26 mouse cellular contexts compared by ENCODE assay signal in the genomic region with DNA sequence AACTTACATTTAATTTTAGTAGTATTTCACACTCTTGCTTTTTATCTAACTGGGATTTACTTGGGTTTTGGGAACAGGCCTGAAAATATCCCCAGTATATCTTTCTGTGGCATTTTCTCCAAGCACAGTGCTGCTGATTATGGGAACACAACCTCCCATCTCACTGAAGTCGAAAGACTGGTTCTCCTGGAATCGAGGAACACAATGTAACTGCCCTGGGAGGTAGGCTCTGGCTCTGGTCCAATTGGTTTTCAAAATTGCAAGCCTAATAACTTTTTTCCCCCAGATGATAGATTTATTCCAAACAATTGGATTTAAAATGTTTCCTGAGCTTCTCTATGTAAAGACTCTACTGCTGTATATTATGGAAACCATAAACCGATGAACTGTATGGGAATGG. TPM values are rescaled to one million over a fixed set of nuclear protein-coding genes. Genes with fewer than 3 reads are reported as not detected.
DNase-seq lines count a peak whose midpoint lies in the region; ATAC-seq and TF ChIP-seq lines count a peak whose summit lies in the region.
"Had no signal": no experiment of that assay in that cellular context is flagged by ENCODE, and none has a peak within 500 bp of the region (broad histone marks: within the 10 kb centered on the region; RNA-seq: fewer than 3 reads in every experiment).

No protein-coding gene starts in this region.

- no peak for TF ChIP-seq CTCF in lung, embryonic 14.5 days (IDR thresholded peaks at IDR 0.05; ENCODE audit: low read depth)
- no peak for TF ChIP-seq CTCF in lung, adult 2 months (IDR thresholded peaks at IDR 0.05; ENCODE audit: insufficient read depth, low read length)

- peaks cover 7% of the 10 kb centered on the region; the same call in 1 of the 2 replicates for H3K4me1 ChIP-seq in kidney, embryonic 16.5 days (ENCODE audit: insufficient read depth, low read length)
- peaks cover 3% of the 10 kb centered on the region; the same call in 1 of the 2 replicates for H3K4me1 ChIP-seq in lung, embryonic 14.5 days (ENCODE audit: insufficient read depth)
- peaks cover 4% of the 10 kb centered on the region for H3K4me1 ChIP-seq in lung, adult 2 months (ENCODE audit: control insufficient read depth, insufficient read depth, low read length)

- TF ChIP-seq POLR2A in lung, adult 2 months (IDR thresholded peaks at IDR 0.05; ENCODE audit: borderline replicate concordance, extremely low read depth, low read depth, low read length): no peak

- no peak for ATAC-seq in kidney, embryonic 16.5 days (ENCODE audit: low FRiP score, low TSS enrichment)
- no peak for ATAC-seq in lung, embryonic 14.5 days (ENCODE audit: insufficient read depth)
- ATAC-seq: CD4-positive, CD25-positive, alpha-beta regulatory T cell, adult 4 months; forebrain, embryonic 13.5 days; midbrain, embryonic 15.5 days had no signal

- H3K9me3 ChIP-seq in kidney, embryonic 16.5 days (ENCODE audit: low read length): no peaks in the 10 kb centered on the region
- no peaks in the 10 kb centered on the region for H3K9me3 ChIP-seq in lung, embryonic 14.5 days (ENCODE audit: low read depth, low read length)
- H3K9me3 ChIP-seq: embryonic facial prominence, embryonic 13.5 days; forebrain, embryonic 13.5 days; hindbrain, embryonic 15.5 days; limb, embryonic 15.5 days; midbrain, embryonic 15.5 days; neural tube, embryonic 13.5 days had no signal

- 66% methylated on average over 3 of the region's 3 CpGs for WGBS in kidney, embryonic 16.5 days
- WGBS in lung, embryonic 14.5 days: 64% methylated on average over 3 of the region's 3 CpGs
- 62% methylated on average over 3 of the region's 3 CpGs for WGBS in lung, adult 2 months

- H3K27ac ChIP-seq in kidney, embryonic 16.5 days (ENCODE audit: low read length): no peak overlapping the region
- H3K27ac ChIP-seq in lung, embryonic 14.5 days (ENCODE audit: low read depth): no peak overlapping the region
- H3K27ac ChIP-seq: embryonic facial prominence, embryonic 13.5 days; forebrain, embryonic 13.5 days; hindbrain, embryonic 15.5 days; limb, embryonic 15.5 days; liver, embryonic 14.5 days; macrophage; midbrain, embryonic 15.5 days; neural tube, embryonic 13.5 days had no signal

- H3K4me3 ChIP-seq in kidney, embryonic 16.5 days (ENCODE audit: low read length): no peak overlapping the region
- no peak overlapping the region for H3K4me3 ChIP-seq in lung, embryonic 14.5 days (ENCODE audit: low read depth, low read length)
- H3K4me3 ChIP-seq in lung, adult 2 months (replicated peaks; ENCODE audit: extremely low read depth, low read depth, low read length): no peak overlapping the region
- H3K4me3 ChIP-seq: embryonic facial prominence, embryonic 13.5 days; forebrain, embryonic 13.5 days; hindbrain, embryonic 15.5 days; limb, embryonic 15.5 days; midbrain, embryonic 15.5 days; myocyte; neural tube, embryonic 13.5 days had no signal

- no peak overlapping the region for H3K4me2 ChIP-seq in kidney, embryonic 16.5 days (replicated peaks; ENCODE audit: low read depth, low read length)
- no peak overlapping the region for H3K4me2 ChIP-seq in lung, embryonic 14.5 days
- H3K4me2 ChIP-seq: embryonic facial prominence, embryonic 13.5 days; forebrain, embryonic 13.5 days; hindbrain, embryonic 15.5 days; limb, embryonic 15.5 days; midbrain, embryonic 15.5 days; neural tube, embryonic 13.5 days had no signal

- DNase-seq in kidney, adult 11 months: peak; percentile 30
- DNase-seq in lung, embryonic 14.5 days: peak; percentile 37
- no peak for DNase-seq in lung, adult 2 months
- DNase-seq in kidney, postnatal 10 days: peak; percentile 25
- DNase-seq in lung, postnatal 10 days: peak; percentile 13
- no peak for DNase-seq in thymus, postnatal 25 days
- no peak for DNase-seq in right cerebral cortex, postnatal 36 days (ENCODE audit: low spot score in 2 of 2)
- DNase-seq: adrenal gland, postnatal 14 days; cerebellum, adult 2 months; cerebellum, postnatal 25 days; gastrocnemius, postnatal 36 days; heart, postnatal 4 days; layer of hippocampus, postnatal 36 days; right cerebral cortex, postnatal 4 days; thymus, adult 2 months had no signal

- no peaks in the 10 kb centered on the region for H3K36me3 ChIP-seq in kidney, embryonic 16.5 days (ENCODE audit: insufficient read depth, low read length)
- no peaks in the 10 kb centered on the region for H3K36me3 ChIP-seq in lung, embryonic 14.5 days (ENCODE audit: insufficient read depth)
- H3K36me3 ChIP-seq: embryonic facial prominence, embryonic 13.5 days; hindbrain, embryonic 15.5 days; limb, embryonic 15.5 days; midbrain, embryonic 15.5 days; neural tube, embryonic 13.5 days had no signal

- no peaks in the 10 kb centered on the region for H3K27me3 ChIP-seq in kidney, embryonic 16.5 days (ENCODE audit: insufficient read depth, low read length)
- no peaks in the 10 kb centered on the region for H3K27me3 ChIP-seq in lung, embryonic 14.5 days (ENCODE audit: insufficient read depth, low read length)
- H3K27me3 ChIP-seq: embryonic facial prominence, embryonic 13.5 days; hindbrain, embryonic 15.5 days; limb, embryonic 15.5 days; midbrain, embryonic 15.5 days; neural tube, embryonic 13.5 days had no signal

- H3K9ac ChIP-seq in kidney, embryonic 16.5 days (replicated peaks; ENCODE audit: low read length): no peak overlapping the region
- no peak overlapping the region for H3K9ac ChIP-seq in lung, embryonic 14.5 days
- H3K9ac ChIP-seq: embryonic facial prominence, embryonic 13.5 days; forebrain, embryonic 13.5 days; hindbrain, embryonic 15.5 days; limb, embryonic 15.5 days; liver, embryonic 14.5 days; midbrain, embryonic 15.5 days; neural tube, embryonic 13.5 days had no signal

RNA-seq across cellular contexts. Expression of gene Ubqln1, which starts 4.8 kb away (rescaled TPM):
- polyA plus RNA-seq in kidney, embryonic 16.5 days (2015; fragmentation: Nextera tagmentation; extraction: Ambion mirVana): 103 and 104 TPM in 2 replicates
- polyA plus RNA-seq in lung, embryonic 14.5 days (2014; fragmentation: Nextera tagmentation; extraction: Ambion mirVana): 98.6 and 107 TPM in 2 replicates
- polyA plus RNA-seq in lung, adult 2 months (2012; rRNA removed): 96.6 and 108 TPM in 2 replicates

RNA-seq across cellular contexts. Expression of gene Gkap1, which starts 55.3 kb away (rescaled TPM):
- 22.5 and 25.8 TPM in 2 replicates for polyA plus RNA-seq in kidney, embryonic 16.5 days (2015; fragmentation: Nextera tagmentation; extraction: Ambion mirVana)
- polyA plus RNA-seq in lung, embryonic 14.5 days (2014; fragmentation: Nextera tagmentation; extraction: Ambion mirVana): 19.2 and 22.2 TPM in 2 replicates
- 6.0 and 8.6 TPM in 2 replicates for polyA plus RNA-seq in lung, adult 2 months (2012; rRNA removed)

Comparison
In these comparisons a context has a peak if more than half of its experiments do, and no peak if none do; other contexts are left out.
1. DNase-seq: peak in kidney, adult 11 months (single experiment), lung, embryonic 14.5 days (single experiment), kidney, postnatal 10 days (single experiment) and lung, postnatal 10 days (single experiment); none in lung, adult 2 months (single experiment), thymus, postnatal 25 days (single experiment) and right cerebral cortex, postnatal 36 days (0 of 2).